Mouse (Mus musculus): Measurements from ENCODE around the gene Krt77. TPM values are rescaled to one million over a fixed set of nuclear protein-coding genes. Genes with fewer than 3 reads are reported as not detected.

Krt77 gene
- polyA plus RNA-seq (2016; fragmentation: Nextera tagmentation; extraction: Ambion mirVana) = not detected in 2 replicates

DNA sequence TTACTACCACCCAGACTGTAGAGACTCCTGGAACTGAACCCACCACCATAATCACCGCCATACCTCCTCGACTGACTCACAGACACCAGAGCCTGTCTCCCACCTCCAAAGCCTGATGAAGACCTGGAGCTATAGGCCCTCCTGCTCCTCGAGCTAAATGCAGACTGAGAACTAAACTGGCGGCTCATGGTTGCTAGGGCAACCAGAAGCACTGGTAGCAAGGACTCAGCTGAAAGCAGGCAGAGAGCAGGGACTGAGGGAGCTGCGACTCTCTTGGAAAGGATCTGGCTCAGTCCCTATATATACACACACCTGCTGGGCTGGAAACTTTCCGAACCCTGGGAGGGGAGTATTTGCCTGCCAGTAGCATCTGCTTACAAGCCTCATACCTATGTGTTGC is at the start of gene Krt77:
Gene Krt77 (minus strand): TSS at position 275 of the 400 bp plus-strand sequence.
- Histone ChIP-seq H3K4me2 (replicated peaks) (no peak within 1 kb of the TSS), H3K27ac (no peak within 1 kb of the TSS), H3K9ac (no peak within 1 kb of the TSS), H3K36me3 (no peaks in the 10 kb centered on the region), H3K9me3 (replicated peaks) (no peaks in the 10 kb centered on the region), H3K4me1 (no peaks in the 10 kb centered on the region), H3K4me3 (no peak within 1 kb of the TSS), H3K27me3 (peaks cover 6% of the 10 kb centered on the region; the same call in 1 of the 2 replicates)
- 41% methylated on average over 6 of the region's 6 CpGs for WGBS
- ATAC-seq (ENCODE audit: low FRiP score) = no peak

DNA sequence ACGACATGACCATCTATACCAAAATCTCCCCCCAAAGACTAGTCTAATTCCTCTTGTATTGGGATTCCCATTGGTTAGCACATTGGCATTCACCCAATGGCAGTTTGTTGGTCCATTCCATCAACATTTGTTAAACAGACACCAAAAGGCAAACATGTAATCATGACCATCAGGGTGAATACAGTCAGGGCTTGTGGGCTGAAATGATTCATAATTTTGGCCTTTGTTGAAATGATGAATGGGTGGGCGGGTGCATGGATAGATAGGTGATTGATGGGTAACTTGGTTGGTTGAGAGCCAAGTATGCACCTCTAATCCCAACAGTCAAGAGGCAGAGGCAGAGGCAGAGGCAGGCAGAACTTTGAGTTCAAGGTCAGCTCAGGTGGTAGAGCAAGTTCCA is 46.6 kb upstream of the Krt77 start:
- no peaks in the 10 kb centered on the region for H3K9me3 ChIP-seq (replicated peaks)
- H3K27me3 ChIP-seq = no peaks in the 10 kb centered on the region
- no peaks in the 10 kb centered on the region for H3K36me3 ChIP-seq
- H3K9ac ChIP-seq = no peak overlapping the region
- ATAC-seq (ENCODE audit: low FRiP score) = no peak
- H3K27ac ChIP-seq = no peak overlapping the region
- H3K4me2 ChIP-seq (replicated peaks) = no peak overlapping the region
- no peaks in the 10 kb centered on the region for H3K4me1 ChIP-seq
- H3K4me3 ChIP-seq = no peak overlapping the region
- WGBS = 88% methylated on average over 2 of the region's 2 CpGs

DNA sequence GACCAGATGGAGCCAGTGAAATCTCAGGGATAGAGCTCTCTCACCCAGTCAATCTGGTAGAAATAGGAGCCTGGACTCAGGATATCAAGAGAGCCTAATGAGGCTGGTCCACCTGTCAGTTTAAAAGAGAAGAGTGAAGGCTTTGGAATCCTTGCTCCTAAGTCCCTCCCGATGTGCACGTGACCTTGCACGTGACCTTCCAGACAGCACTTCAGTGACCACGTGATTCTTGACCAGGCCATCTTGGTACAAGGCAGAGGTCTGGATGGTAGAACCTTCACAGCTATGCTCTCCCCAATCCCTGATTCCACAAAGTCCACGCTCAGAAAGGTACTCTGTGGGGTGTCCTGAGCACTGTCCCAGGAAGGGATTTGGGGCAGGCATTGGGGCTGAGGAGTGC is 35.3 kb upstream of the Krt77 start:
- H3K9me3 ChIP-seq (replicated peaks) = no peaks in the 10 kb centered on the region
- H3K4me1 ChIP-seq = peaks cover 3% of the 10 kb centered on the region; the same call in 1 of the 2 replicates
- H3K27me3 ChIP-seq = no peaks in the 10 kb centered on the region
- 81% methylated on average over 5 of the region's 5 CpGs for WGBS
- no peak overlapping the region for H3K27ac ChIP-seq
- H3K4me3 ChIP-seq = no peak overlapping the region
- no peak overlapping the region for H3K9ac ChIP-seq
- ATAC-seq (ENCODE audit: low FRiP score) = no peak
- H3K36me3 ChIP-seq = no peaks in the 10 kb centered on the region
- no peak overlapping the region for H3K4me2 ChIP-seq (replicated peaks)

DNA sequence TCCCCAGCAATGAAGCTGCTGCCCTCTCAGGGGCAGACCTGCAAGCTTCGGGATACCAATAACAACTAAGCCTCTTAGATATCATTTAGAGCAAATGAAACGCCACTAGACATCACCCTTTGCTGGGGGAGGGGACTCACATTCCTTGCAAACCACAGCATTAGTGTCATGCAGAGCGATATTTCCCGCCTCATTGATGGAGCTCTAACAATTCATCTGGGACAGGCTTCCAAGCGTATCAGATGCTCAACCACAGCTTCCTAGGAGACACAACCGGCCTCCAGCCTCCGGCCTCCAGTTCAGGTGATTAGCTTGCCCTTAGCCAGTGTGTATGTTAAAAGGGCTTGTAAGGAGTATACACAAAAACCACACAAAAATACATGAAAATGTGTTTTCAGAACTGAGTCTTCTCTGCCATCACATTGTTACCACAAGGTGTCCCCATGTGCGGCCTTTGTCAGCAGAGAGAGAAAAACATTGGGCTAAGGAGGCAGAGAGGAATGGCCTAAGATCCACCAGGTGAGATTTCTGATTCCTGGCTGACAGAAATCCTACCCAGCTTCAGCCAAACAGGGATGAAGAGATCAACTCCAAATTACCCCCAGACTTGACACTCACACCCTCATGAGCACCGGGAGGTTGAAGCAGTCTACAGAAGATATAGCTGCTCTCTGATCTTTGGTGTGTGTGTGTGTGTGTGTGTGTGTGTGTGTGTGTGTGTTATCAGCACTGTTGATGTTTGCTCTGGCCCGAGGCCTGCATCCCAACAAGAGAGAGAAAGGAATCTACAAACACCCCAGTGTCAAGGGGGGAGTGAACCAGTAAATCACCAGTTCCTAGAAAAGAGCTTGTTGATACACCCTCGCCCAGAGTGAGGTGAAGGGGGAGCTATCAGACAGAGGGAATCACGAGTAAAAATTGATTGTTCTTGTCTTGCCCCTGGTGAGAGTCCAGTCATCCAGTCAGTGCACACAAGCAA is 33.0 kb upstream of the Krt77 start:
- Histone ChIP-seq H3K27ac (no peak overlapping the region), H3K4me3 (no peak overlapping the region), H3K4me2 (replicated peaks) (no peak overlapping the region), H3K27me3 (no peaks in the 10 kb centered on the region), H3K4me1 (peaks cover 3% of the 10 kb centered on the region; the same call in 1 of the 2 replicates), H3K9ac (no peak overlapping the region), H3K9me3 (replicated peaks) (no peaks in the 10 kb centered on the region), H3K36me3 (no peaks in the 10 kb centered on the region)
- 55% methylated on average over 12 of the region's 12 CpGs for WGBS
- no peak for ATAC-seq (ENCODE audit: low FRiP score)

DNA sequence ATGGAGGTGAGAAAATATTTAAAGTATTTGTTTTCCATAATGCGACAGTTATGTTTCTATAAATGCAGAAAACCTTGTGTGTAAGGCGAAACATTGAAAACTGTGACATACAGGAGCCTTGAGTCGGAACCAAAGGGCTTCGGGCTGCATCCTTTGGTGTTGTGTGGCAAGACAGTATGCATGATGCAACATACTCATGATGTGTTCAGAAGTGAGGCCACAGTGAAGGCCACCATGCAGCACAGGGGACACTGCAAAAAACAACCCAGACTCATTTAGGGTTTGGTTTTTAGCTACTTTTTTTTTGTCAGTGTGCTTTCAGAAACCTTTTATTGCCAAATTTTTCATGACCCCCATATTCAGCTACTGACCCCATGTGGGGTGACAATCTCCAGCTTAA is 25.7 kb upstream of the Krt77 start:
- Histone ChIP-seq H3K4me1 (no peaks in the 10 kb centered on the region), H3K9me3 (replicated peaks) (no peaks in the 10 kb centered on the region), H3K36me3 (no peaks in the 10 kb centered on the region), H3K27ac (no peak overlapping the region), H3K4me2 (replicated peaks) (no peak overlapping the region), H3K9ac (no peak overlapping the region), H3K4me3 (no peak overlapping the region), H3K27me3 (no peaks in the 10 kb centered on the region)
- ATAC-seq (ENCODE audit: low FRiP score) = no peak
- WGBS = 91% methylated on average over 4 of the region's 4 CpGs

DNA sequence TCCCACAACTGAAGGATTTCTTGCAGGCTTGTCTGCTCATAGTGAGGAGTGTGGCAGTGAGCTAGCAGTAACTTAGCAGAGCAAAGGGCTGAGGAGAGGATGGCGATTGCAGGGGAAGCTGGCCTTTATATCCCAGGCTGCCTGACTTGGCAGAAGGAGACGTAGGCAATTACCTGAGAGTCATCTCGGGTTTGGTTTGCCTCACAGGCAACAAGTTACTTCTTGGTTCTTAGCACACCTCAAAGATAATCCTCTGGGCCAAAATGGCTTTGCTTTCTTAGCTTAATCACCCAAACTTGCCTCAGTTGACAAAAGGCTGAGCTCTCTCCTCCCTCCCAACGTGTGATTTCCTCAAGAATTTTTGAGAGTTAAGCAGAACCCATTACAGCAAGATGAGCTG is 23.3 kb upstream of the Krt77 start, which contains the start of gene Krt76:
Gene Krt76 (minus strand): TSS at position 101 of the 400 bp plus-strand sequence.
- Histone ChIP-seq H3K27ac (no peak within 1 kb of the TSS), H3K36me3 (no peaks in the 10 kb centered on the region), H3K4me1 (no peaks in the 10 kb centered on the region), H3K4me2 (replicated peaks) (no peak within 1 kb of the TSS), H3K4me3 (no peak within 1 kb of the TSS), H3K9me3 (replicated peaks) (no peaks in the 10 kb centered on the region), H3K27me3 (no peaks in the 10 kb centered on the region), H3K9ac (no peak within 1 kb of the TSS)
- ATAC-seq (ENCODE audit: low FRiP score) = no peak
- 69% methylated on average over 4 of the region's 4 CpGs for WGBS

DNA sequence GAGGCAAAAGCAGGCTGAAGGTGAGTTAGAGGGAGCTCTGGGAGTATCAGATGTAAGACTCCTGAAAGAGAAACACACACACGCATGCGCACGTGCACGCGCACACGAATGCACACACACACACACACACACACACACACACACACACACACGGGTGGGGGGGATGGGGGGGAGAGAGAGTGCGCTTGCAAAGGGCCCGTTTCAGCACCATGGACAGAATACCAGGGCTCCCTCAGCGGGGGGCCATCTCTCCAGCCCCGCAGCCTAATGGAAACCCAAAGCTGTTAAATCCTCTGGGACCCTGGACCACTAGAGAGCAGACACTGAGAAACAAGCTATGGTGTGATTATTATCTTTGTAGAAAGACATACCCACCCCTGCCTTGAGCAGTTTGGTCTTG is 10.3 kb upstream of the Krt77 start:
- Histone ChIP-seq H3K36me3 (no peaks in the 10 kb centered on the region), H3K9ac (no peak overlapping the region), H3K27ac (no peak overlapping the region), H3K4me1 (no peaks in the 10 kb centered on the region), H3K9me3 (replicated peaks) (no peaks in the 10 kb centered on the region), H3K4me2 (replicated peaks) (0 out of 2 replicates have a peak overlapping the region, but pooled peaks have one; percentile 6), H3K27me3 (no peaks in the 10 kb centered on the region), H3K4me3 (no peak overlapping the region)
- WGBS = 11% methylated on average over 7 of the region's 11 CpGs
- ATAC-seq (ENCODE audit: low FRiP score) = no peak

DNA sequence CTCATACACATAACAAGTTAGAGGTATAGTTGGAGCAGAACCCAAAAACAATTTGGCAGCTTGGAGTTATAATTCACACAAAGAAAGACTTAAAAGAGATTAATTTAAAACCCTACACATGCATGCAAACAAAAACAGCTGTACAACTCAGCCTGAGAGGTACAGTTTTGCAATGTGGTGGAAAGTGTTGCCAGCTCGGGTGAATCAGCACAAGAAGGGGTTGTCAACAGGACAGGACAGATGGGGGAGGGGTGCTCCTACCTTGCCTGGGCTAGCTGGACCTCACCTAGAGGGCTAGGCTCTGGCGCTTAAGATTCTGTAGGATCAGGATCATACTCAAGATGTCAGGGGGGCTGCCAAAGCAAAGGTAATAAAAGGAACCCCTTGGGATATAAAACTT is 8.5 kb upstream of the Krt77 start:
- Histone ChIP-seq H3K4me2 (replicated peaks) (no peak overlapping the region), H3K27ac (no peak overlapping the region), H3K9me3 (replicated peaks) (no peaks in the 10 kb centered on the region), H3K4me3 (no peak overlapping the region), H3K9ac (no peak overlapping the region), H3K36me3 (no peaks in the 10 kb centered on the region), H3K4me1 (no peaks in the 10 kb centered on the region), H3K27me3 (no peaks in the 10 kb centered on the region)
- no peak for ATAC-seq (ENCODE audit: low FRiP score)
- 65% methylated on average over 2 of the region's 2 CpGs for WGBS

DNA sequence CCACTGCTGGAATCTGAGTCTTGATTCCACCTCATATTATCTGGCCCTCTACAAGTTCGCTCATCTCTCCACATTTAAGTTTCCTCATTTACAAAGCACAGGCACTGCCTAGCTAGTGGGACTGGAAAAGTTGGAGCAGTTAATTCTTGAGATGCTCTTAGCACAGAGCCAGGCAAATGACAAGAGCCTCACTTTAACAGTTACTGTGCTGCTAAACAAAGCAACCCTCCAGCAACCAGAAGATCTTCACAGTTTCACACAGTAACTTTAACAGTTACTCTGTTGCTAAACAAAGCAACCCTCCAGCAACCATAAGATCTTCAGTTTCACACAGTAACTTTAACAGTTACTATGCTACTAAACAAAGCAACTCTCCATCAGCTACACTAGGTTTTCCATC is 4.9 kb upstream of the Krt77 start:
- whole genome bisulfite sequencing = 79% methylated on average over 1 of the region's 1 CpGs
- no peak overlapping the region for H3K4me3 ChIP-seq
- no peaks in the 10 kb centered on the region for H3K36me3 ChIP-seq
- H3K27ac ChIP-seq = no peak overlapping the region
- H3K4me1 ChIP-seq = no peaks in the 10 kb centered on the region
- 0 out of 2 replicates have a peak, but pooled peaks cover 5% of the 10 kb centered on the region for H3K27me3 ChIP-seq
- no peak for ATAC-seq (ENCODE audit: low FRiP score)
- no peak overlapping the region for H3K4me2 ChIP-seq (replicated peaks)
- H3K9me3 ChIP-seq (replicated peaks) = no peaks in the 10 kb centered on the region
- no peak overlapping the region for H3K9ac ChIP-seq

DNA sequence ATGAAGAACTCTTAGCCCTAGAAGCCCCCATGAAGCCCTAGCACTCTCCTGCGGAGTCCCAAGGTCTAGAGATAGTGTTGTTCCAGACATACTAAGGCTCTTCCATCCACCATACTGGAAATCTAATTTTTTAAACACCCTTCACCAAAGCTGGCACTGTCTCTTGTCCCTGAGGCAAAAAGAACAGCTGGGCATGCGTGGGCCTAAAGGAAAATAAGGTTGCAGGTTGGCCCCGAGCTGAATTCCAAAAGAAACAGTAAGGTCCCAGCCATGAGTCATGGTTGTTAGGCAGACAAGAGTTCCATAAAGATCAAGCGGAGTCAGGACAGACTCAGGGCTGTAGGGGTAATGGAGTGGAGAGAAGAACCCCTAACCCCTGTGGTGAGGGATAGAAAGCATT is 3.7 kb upstream of the Krt77 start:
- WGBS = 51% methylated on average over 4 of the region's 4 CpGs
- Histone ChIP-seq H3K27ac (no peak overlapping the region), H3K4me1 (no peaks in the 10 kb centered on the region), H3K36me3 (no peaks in the 10 kb centered on the region), H3K4me3 (no peak overlapping the region), H3K9me3 (replicated peaks) (no peaks in the 10 kb centered on the region), H3K9ac (no peak overlapping the region), H3K27me3 (peaks cover 6% of the 10 kb centered on the region; the same call in 1 of the 2 replicates), H3K4me2 (replicated peaks) (no peak overlapping the region)
- ATAC-seq (ENCODE audit: low FRiP score) = no peak

DNA sequence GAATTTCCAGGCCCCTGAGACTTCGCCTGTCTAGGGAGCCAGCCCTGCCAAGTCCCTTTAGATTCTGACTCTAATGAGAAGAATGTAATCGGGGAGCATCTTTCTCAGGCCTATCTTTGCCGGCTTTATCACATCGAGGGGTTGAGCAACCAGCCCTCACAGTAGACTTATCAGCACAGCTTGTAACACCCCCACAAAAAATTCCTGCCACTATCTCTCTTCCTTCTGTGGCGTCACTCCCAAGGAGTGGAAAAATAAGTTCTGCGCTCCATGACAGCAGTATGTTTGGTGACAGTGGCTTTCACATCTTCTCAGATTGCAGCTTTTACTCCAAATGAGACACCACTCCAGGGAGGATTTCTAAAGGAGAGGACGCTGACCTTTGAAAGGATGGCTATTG is 2.8 kb downstream of the Krt77 start:
- H3K9ac ChIP-seq = no peak overlapping the region
- WGBS = 85% methylated on average over 7 of the region's 7 CpGs
- H3K36me3 ChIP-seq = no peaks in the 10 kb centered on the region
- no peaks in the 10 kb centered on the region for H3K9me3 ChIP-seq (replicated peaks)
- no peak overlapping the region for H3K4me2 ChIP-seq (replicated peaks)
- ATAC-seq (ENCODE audit: low FRiP score) = no peak
- H3K27ac ChIP-seq = no peak overlapping the region
- H3K4me3 ChIP-seq = no peak overlapping the region
- no peaks in the 10 kb centered on the region for H3K4me1 ChIP-seq
- peaks cover 8% of the 10 kb centered on the region; the same call in 1 of the 2 replicates for H3K27me3 ChIP-seq

DNA sequence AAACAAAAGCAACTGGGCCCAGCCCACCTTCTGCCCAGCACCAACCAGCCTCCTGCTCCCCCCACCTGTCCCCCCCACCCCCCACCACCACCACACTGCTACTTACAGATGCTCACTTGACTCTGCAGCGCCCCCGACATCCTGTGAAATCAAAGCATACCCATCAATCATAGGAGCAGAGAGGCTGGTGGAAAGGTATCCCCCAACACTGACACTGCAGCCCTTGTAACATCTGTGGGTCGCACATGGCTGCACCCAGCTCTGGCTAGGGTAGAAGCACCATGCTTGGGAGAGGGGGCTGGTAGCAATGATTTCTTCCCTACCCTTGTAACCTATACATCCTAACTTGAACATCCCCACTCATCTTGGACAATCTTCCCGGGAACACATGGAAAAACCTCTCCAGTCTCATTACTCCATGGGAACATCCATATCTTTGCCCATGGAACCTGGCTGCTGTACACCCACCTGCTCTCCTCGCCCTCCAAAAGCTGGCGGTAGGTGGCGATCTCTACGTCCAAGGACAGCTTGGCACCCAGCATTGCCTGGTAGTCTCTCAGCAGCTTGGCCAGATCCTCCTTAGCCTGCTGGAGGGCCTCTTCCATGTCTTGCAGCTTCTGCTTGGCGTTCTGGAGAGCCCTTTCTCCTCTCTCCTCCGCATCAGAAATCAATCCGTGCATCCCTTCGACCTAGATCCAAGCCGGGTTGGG is 8.9 kb downstream of the Krt77 start:
- ATAC-seq (ENCODE audit: low FRiP score) = peak; percentile 22; the same call in 1 of the 2 replicates
- H3K27me3 ChIP-seq = peaks cover 53% of the 10 kb centered on the region
- peak overlapping the region; percentile 78 for H3K4me2 ChIP-seq (replicated peaks)
- H3K9me3 ChIP-seq (replicated peaks) = no peaks in the 10 kb centered on the region
- H3K4me3 ChIP-seq = peak overlapping the region; percentile 41; the same call in 1 of the 2 replicates
- 55% methylated on average over 13 of the region's 13 CpGs for WGBS
- no peak overlapping the region for H3K9ac ChIP-seq
- no peaks in the 10 kb centered on the region for H3K36me3 ChIP-seq
- H3K4me1 ChIP-seq = peaks cover 18% of the 10 kb centered on the region
- H3K27ac ChIP-seq = no peak overlapping the region

Data from hindbrain, embryonic 12.5 days (tissue).